Mouse (Mus musculus) c-Kit-positive CD71-positive TER-119-negative erythroid progenitor cells, embryonic 14.5 days (primary cell): ENCODE data around the gene Dynlt1c.
"Not testable (repeated sequence)": the region's sequence is repeated elsewhere in the genome, so short reads cannot be mapped to it uniquely, and the experiment has no call there.

Experiments
- DNase-seq: peaks from one replicate; pipeline ENCODE4 v3.0.0-alpha.2; 2013; ENCODE audit warnings: low read depth

Dynlt1c gene

GRCm38 (mm10) chr17:6601204-6601911 is at the start of gene Dynlt1c:
TSS of gene Dynlt1c (plus strand) at chr17:6601671.
- DNase-seq = peak; percentile 67

GRCm38 (mm10) chr17:6553798-6554197 is 47.7 kb upstream of the Dynlt1c start:
- DNase-seq = not testable (repeated sequence)

- DNase-seq = not testable (repeated sequence)
Observed at GRCm38 (mm10) chr17:6554243-6554642, 47.2 kb upstream of the Dynlt1c start.

GRCm38 (mm10) chr17:6559447-6560133 is 41.9 kb upstream of the Dynlt1c start:
- DNase-seq = not testable (repeated sequence)

- not testable (repeated sequence) for DNase-seq
Observed at GRCm38 (mm10) chr17:6564866-6565265, 36.6 kb upstream of the Dynlt1c start.

- DNase-seq = not testable (repeated sequence)
Observed at GRCm38 (mm10) chr17:6567908-6568307, 33.6 kb upstream of the Dynlt1c start.

- not testable (repeated sequence) for DNase-seq
Observed at GRCm38 (mm10) chr17:6571296-6571695, 30.2 kb upstream of the Dynlt1c start.

- not testable (repeated sequence) for DNase-seq
Observed at GRCm38 (mm10) chr17:6572202-6572601, 29.3 kb upstream of the Dynlt1c start.

- not testable (repeated sequence) for DNase-seq
Observed at GRCm38 (mm10) chr17:6575376-6575775, 26.1 kb upstream of the Dynlt1c start.

GRCm38 (mm10) chr17:6588672-6589071 is 12.8 kb upstream of the Dynlt1c start:
- DNase-seq = not testable (repeated sequence)

GRCm38 (mm10) chr17:6592109-6592508 is 9.4 kb upstream of the Dynlt1c start:
- not testable (repeated sequence) for DNase-seq

- DNase-seq = not testable (repeated sequence)
Observed at GRCm38 (mm10) chr17:6593896-6594295, 7.6 kb upstream of the Dynlt1c start.

GRCm38 (mm10) chr17:6595776-6596497 is 5.5 kb upstream of the Dynlt1c start:
- DNase-seq = not testable (repeated sequence)

- DNase-seq = not testable (repeated sequence)
Observed at GRCm38 (mm10) chr17:6598356-6598755, 3.1 kb upstream of the Dynlt1c start.

- not testable (repeated sequence) for DNase-seq
Observed at GRCm38 (mm10) chr17:6600216-6600911, 1.1 kb upstream of the Dynlt1c start.

GRCm38 (mm10) chr17:6602205-6602604 is 734 bp downstream of the Dynlt1c start:
- DNase-seq = not testable (repeated sequence)

GRCm38 (mm10) chr17:6605347-6605746 is 3.9 kb downstream of the Dynlt1c start:
- not testable (repeated sequence) for DNase-seq

GRCm38 (mm10) chr17:6613524-6613923 is 12.1 kb downstream of the Dynlt1c start:
- not testable (repeated sequence) for DNase-seq

- DNase-seq = not testable (repeated sequence)
Observed at GRCm38 (mm10) chr17:6614316-6614715, 12.8 kb downstream of the Dynlt1c start.

GRCm38 (mm10) chr17:6616731-6617130 is 15.3 kb downstream of the Dynlt1c start:
- not testable (repeated sequence) for DNase-seq

GRCm38 (mm10) chr17:6617689-6618400 is 16.4 kb downstream of the Dynlt1c start:
- DNase-seq = not testable (repeated sequence)
